Mouse (Mus musculus) kidney, postnatal 0 days (tissue): ENCODE measurements around the gene Ptprn2. TPM values are rescaled to one million over a fixed set of nuclear protein-coding genes. Genes with fewer than 3 reads are reported as not detected.

Source experiments
- ATAC-seq: fragments of 200-750 bp; cut with Nextera tagmentation; replicated peaks from 2 replicates; pipeline ENCODE4 v1.8.0; 2017; ENCODE audit warnings: low read depth, moderate number of reproducible peaks, moderate TSS enrichment, moderate library complexity; ENCODE audit not compliant: low FRiP score
- DNase-seq: peaks from one replicate; pipeline ENCODE4 v3.0.0-alpha.2; 2016; ENCODE audit warnings: low spot score
- H3K27ac ChIP-seq: fragments of 300-500 bp; sonication (generic); 2 replicates; pipeline ENCODE4 v1.5.1; 2014; ENCODE audit warnings: mild to moderate bottlenecking
- H3K27me3 ChIP-seq: fragments of 300-500 bp; sonication (generic); 2 replicates; pipeline ENCODE4 v1.6.1; 2014; ENCODE audit warnings: low read length, mixed read lengths; ENCODE audit not compliant: insufficient read depth
- H3K36me3 ChIP-seq: fragments of 300-500 bp; sonication (generic); 2 replicates; pipeline ENCODE4 v1.6.1; 2014; ENCODE audit warnings: low read length, mixed read lengths; ENCODE audit not compliant: insufficient read depth
- H3K4me1 ChIP-seq: fragments of 300-500 bp; sonication (generic); replicated peaks from 2 replicates; pipeline ENCODE4 v1.6.1; 2014; ENCODE audit warnings: antibody characterized with exemption, low read length, mixed read lengths; ENCODE audit not compliant: insufficient read depth
- H3K4me2 ChIP-seq: fragments of 300-500 bp; sonication (generic); 2 replicates; pipeline ENCODE4 v1.6.1; 2014; ENCODE audit warnings: mild to moderate bottlenecking, low read length, moderate library complexity, mixed read lengths
- H3K4me3 ChIP-seq: fragments of 300-500 bp; sonication (generic); replicated peaks from 2 replicates; pipeline ENCODE4 v1.5.1; 2014; ENCODE audit warnings: low read depth, low read length
- H3K9ac ChIP-seq: fragments of 300-500 bp; sonication (generic); 2 replicates; pipeline ENCODE4 v1.6.1; 2014; ENCODE audit warnings: low read depth, low read length
- H3K9me3 ChIP-seq: fragments of 300-500 bp; sonication (generic); replicated peaks from 2 replicates; pipeline ENCODE4 v1.6.1; 2016; ENCODE audit warnings: low read length, inconsistent platforms, mixed read lengths
- CTCF ChIP-seq: IDR thresholded peaks from 2 replicates; pipeline ENCODE4 v1.5.1; 2016; ENCODE audit warnings: antibody characterized with exemption, low read depth, mild to moderate bottlenecking, moderate library complexity
- WGBS: fragments of 180-500 bp; shearing (Covaris S2); extraction: QIAGEN DNeasy Blood & Tissue Kit; methylation state at CpG from one replicate; pipeline ENCODE4 v1.1.7; 2014; 5-methylcytosine and 5-hydroxymethylcytosine counted together
- polyA plus RNA-seq: library from polyadenylated mRNA; unstranded; fragments of >200 nt; fragmentation: Nextera tagmentation; extraction: Ambion mirVana; gene quantifications from 2 replicates; pipeline ENCODE4 v1.2.1, GENCODE M21; 2015

Gene Ptprn2
- polyA plus RNA-seq, 1 experiment from 2014 or later, result 0.03 TPM

DNA sequence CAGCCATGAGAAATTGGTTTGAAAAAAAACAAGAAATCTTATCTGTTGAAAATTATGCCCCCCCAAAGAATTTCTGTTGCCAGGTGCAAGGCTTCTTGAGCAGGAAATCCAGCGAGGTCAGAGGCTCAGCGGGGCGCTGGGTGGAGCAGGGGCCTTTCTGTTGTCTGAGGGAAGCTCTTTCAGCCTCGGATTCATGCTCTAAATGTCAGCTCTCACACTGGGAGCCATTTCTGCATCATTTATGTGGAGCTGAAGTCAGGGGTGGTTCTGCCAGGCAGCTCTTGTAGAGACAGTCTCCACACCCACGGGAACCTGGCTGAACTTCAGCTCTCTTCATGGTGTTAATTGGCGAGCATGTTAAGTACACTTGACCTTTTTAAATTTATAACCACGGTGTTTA, 174.6 kb downstream of the Ptprn2 start:
- H3K36me3 ChIP-seq, result no peaks in the 10 kb centered on the region
- ATAC-seq, result no peak
- no peak overlapping the region for H3K27ac ChIP-seq
- no peak for DNase-seq
- WGBS, result 10% methylated on average over 7 of the region's 7 CpGs
- H3K4me1 ChIP-seq, result no peaks in the 10 kb centered on the region
- no peak overlapping the region for H3K4me2 ChIP-seq
- no peaks in the 10 kb centered on the region for H3K9me3 ChIP-seq
- H3K4me3 ChIP-seq, result no peak overlapping the region
- no peak overlapping the region for H3K9ac ChIP-seq
- no peak for TF ChIP-seq CTCF
- no peaks in the 10 kb centered on the region for H3K27me3 ChIP-seq

DNA sequence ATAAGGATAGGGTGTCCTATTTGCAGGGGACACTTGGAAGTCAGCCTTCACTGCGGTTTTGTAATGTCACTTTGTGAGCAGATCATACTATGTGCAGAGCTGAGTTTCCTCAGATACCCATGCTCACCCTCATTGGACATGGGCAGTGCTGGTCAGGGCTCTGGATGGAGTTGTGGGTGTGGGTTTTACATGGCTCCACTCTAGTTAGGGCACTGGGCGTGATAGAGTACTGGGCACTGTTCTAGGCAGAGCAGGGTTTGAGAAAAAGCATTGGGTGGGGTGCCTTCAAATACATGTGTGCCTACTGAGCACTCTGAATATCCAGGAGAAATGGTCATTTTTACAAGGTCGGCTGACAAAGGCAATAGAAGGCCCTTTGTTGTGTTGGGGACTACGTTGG, 175.5 kb downstream of the Ptprn2 start:
- no peaks in the 10 kb centered on the region for H3K27me3 ChIP-seq
- H3K4me2 ChIP-seq, result no peak overlapping the region
- DNase-seq (no peak), ATAC-seq (no peak)
- no peak overlapping the region for H3K9ac ChIP-seq
- WGBS, result 78% methylated on average over 4 of the region's 4 CpGs
- H3K27ac ChIP-seq, result no peak overlapping the region
- no peak for TF ChIP-seq CTCF
- no peaks in the 10 kb centered on the region for H3K36me3 ChIP-seq
- H3K4me3 ChIP-seq, result no peak overlapping the region
- H3K4me1 ChIP-seq, result no peaks in the 10 kb centered on the region
- H3K9me3 ChIP-seq, result no peaks in the 10 kb centered on the region

DNA sequence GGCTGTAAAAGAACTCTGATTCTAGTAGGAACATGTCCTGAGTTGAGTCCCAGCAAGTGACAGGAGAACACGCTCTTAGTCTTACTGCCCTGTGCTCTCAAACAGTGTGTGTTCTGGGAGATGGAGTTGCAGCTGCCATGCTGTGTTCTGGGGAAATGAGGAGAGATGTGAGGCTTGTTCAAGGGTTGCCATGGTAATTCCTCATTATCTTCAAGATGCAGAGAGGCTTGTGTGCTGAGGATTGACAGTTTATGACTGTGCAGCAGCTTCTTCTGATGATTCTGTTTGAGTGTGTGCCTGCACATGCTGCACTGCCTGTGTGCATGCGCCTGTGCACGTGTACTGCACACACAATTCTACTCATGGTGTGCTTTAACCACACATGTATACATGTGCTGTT, 192.2 kb downstream of the Ptprn2 start:
- H3K4me3 ChIP-seq, result no peak overlapping the region
- H3K27ac ChIP-seq, result no peak overlapping the region
- TF ChIP-seq CTCF, result no peak
- no peaks in the 10 kb centered on the region for H3K27me3 ChIP-seq
- ATAC-seq (no peak), DNase-seq (no peak)
- no peak overlapping the region for H3K4me2 ChIP-seq
- no peak overlapping the region for H3K9ac ChIP-seq
- no peaks in the 10 kb centered on the region for H3K36me3 ChIP-seq
- H3K9me3 ChIP-seq, result no peaks in the 10 kb centered on the region
- H3K4me1 ChIP-seq, result no peaks in the 10 kb centered on the region
- WGBS, result 81% methylated on average over 3 of the region's 3 CpGs

DNA sequence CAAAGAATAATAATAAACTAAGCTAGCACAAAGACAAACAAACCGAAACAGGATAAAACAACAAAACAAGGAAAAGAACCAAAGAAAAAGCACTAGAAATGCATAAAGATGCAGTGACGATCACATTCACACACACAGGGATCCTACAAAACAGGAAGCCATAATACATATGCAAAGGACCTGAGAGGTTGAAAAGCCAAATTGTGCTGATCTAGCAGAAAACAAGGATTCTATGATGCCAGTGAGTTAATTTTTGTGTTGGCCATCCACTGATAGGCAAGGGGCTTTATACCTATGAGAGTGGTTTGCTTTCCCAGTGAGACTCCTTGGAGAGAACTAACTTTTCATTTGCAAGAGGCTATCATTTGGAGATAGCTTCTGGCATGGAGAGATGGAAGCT, 204.3 kb downstream of the Ptprn2 start:
- Histone ChIP-seq H3K27ac (no peak overlapping the region), H3K4me2 (no peak overlapping the region), H3K27me3 (no peaks in the 10 kb centered on the region), H3K36me3 (no peaks in the 10 kb centered on the region), H3K4me3 (no peak overlapping the region), H3K9ac (no peak overlapping the region), H3K4me1 (no peaks in the 10 kb centered on the region), H3K9me3 (no peaks in the 10 kb centered on the region)
- DNase-seq (no peak), ATAC-seq (no peak)
- 91% methylated on average over 2 of the region's 2 CpGs for WGBS
- no peak for TF ChIP-seq CTCF

DNA sequence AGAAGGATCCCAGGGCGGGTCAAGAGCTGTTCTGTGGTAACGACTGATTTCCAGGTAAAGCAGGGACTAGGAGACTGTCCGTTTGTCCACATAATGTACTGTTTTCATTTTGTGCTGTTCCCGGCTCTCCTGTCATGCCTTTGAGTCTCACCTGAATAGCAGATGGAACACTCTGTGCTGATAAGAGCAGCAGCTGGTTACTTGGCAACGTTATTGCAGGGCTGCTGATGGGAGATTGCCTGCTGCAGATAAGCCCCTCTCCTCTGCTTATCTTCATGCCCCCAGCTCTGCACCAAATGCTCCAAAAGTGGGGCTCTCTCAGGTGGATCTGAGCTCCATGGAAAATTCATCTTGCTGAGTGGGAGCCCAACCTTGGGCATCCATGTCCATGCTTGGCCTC, 224.0 kb downstream of the Ptprn2 start:
- no peak for DNase-seq
- no peak overlapping the region for H3K4me2 ChIP-seq
- H3K27ac ChIP-seq, result no peak overlapping the region
- H3K36me3 ChIP-seq, result no peaks in the 10 kb centered on the region
- no peak overlapping the region for H3K9ac ChIP-seq
- 63% methylated on average over 5 of the region's 5 CpGs for WGBS
- ATAC-seq, result no peak
- H3K9me3 ChIP-seq, result no peaks in the 10 kb centered on the region
- TF ChIP-seq CTCF, result no peak
- H3K4me3 ChIP-seq, result no peak overlapping the region
- no peaks in the 10 kb centered on the region for H3K27me3 ChIP-seq
- no peaks in the 10 kb centered on the region for H3K4me1 ChIP-seq

DNA sequence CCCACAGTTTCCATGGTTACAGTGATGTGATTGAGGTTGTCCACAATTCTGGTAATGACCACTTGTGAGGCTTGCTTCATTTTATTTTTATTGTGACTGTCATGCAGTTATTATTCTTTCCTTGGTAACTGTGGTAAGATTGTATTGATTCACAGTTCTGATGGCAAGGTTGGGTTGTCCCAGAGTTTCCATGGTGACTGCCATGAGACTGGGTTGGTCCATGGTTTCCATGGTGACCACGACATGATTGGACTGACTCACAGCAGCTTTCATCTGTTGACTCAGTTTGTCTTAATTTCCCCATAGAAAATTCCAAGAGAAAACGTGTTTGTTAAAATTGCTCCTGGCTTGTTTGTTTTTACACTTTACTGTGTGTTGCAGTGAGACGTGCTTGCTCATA, 225.2 kb downstream of the Ptprn2 start:
- no peaks in the 10 kb centered on the region for H3K27me3 ChIP-seq
- no peak overlapping the region for H3K9ac ChIP-seq
- DNase-seq (no peak), ATAC-seq (no peak)
- no peaks in the 10 kb centered on the region for H3K4me1 ChIP-seq
- H3K36me3 ChIP-seq, result no peaks in the 10 kb centered on the region
- no peak overlapping the region for H3K27ac ChIP-seq
- no peak for TF ChIP-seq CTCF
- H3K9me3 ChIP-seq, result no peaks in the 10 kb centered on the region
- no peak overlapping the region for H3K4me2 ChIP-seq
- WGBS, result 61% methylated on average over 3 of the region's 3 CpGs
- no peak overlapping the region for H3K4me3 ChIP-seq

DNA sequence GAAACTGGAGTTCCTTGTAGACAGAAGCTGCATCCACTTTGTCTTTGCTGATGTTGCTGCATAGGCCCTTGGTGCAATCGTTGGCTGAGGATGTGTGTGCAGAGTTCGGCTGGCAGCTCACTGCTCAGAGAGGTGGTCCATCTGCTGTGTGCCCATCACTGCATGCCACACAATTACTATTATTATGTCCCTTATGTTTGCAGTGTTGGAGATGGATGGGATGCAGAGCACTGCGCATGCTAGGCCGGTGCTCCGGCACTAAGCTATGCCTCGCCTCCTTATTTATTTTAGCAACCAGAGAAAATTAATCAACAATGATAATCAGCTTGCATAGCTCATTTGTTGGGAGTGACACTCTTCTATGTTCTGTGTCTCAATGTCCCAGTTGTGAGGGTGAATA, 225.6 kb downstream of the Ptprn2 start:
- Histone ChIP-seq H3K4me1 (no peaks in the 10 kb centered on the region), H3K27me3 (no peaks in the 10 kb centered on the region), H3K27ac (no peak overlapping the region), H3K9me3 (no peaks in the 10 kb centered on the region), H3K4me3 (no peak overlapping the region), H3K36me3 (no peaks in the 10 kb centered on the region), H3K4me2 (no peak overlapping the region), H3K9ac (no peak overlapping the region)
- no peak for DNase-seq
- 94% methylated on average over 6 of the region's 6 CpGs for WGBS
- TF ChIP-seq CTCF, result no peak
- ATAC-seq, result no peak
